Mouse (Mus musculus): ENCODE data around the gene Parm1. TPM values are rescaled to one million over a fixed set of nuclear protein-coding genes. Genes with fewer than 3 reads are reported as not detected.

The Parm1 gene
- polyA plus RNA-seq, 1 experiment from 2014 or later, result 8.0 TPM

DNA sequence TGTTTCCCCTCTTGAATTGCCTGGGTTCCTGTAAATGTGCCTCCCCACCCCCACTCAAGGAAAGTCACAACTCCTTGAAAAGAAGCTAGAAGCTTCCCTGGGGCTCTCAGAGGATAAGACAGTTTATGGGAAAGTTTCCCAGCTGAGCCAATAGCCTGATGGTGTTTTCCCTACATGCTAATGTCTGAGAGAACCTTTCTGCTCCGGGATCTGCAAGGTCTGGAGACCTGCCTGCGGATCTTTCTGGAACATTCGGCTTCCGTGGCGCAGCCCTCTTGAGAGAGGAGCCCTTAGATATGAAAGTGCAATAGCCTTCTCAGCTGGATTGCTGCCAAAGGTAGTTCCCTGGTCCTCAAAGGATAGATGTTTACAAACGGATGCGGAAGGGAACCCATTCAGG lies 1.5 kb downstream of the Parm1 start:
- H3K9ac ChIP-seq, result no peak overlapping the region
- peaks cover 14% of the 10 kb centered on the region for H3K4me1 ChIP-seq
- H3K4me2 ChIP-seq (replicated peaks), result peak overlapping the region; percentile 94
- no peaks in the 10 kb centered on the region for H3K9me3 ChIP-seq (replicated peaks)
- 24% methylated on average over 7 of the region's 7 CpGs for WGBS
- H3K27me3 ChIP-seq, result peaks cover 10% of the 10 kb centered on the region
- H3K27ac ChIP-seq, result no peak overlapping the region
- H3K36me3 ChIP-seq, result no peaks in the 10 kb centered on the region
- H3K4me3 ChIP-seq, result peak overlapping the region; percentile 48
- ATAC-seq (ENCODE audit: low FRiP score), result no peak

DNA sequence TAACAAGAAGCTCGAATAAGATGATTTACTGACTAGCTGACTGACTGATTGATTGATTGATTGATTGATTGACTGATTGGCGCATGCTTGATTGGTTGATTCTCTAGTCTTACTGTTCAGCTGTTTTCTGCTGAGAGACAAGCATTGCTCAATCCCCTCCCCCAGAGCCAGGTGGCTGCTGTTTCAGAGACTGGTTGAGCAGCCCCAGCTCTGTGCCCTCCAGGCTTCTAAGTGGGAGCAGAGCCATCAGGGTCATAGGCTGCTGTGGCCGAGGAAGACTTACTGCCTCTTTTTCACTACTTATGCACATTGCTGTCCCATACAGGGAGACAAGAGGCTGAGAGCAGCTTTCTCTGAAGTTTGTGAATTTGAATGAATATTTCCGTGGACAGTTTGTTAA lies 2.1 kb downstream of the Parm1 start:
- Histone ChIP-seq H3K4me3 (no peak overlapping the region), H3K9me3 (replicated peaks) (no peaks in the 10 kb centered on the region), H3K9ac (no peak overlapping the region), H3K27me3 (peaks cover 10% of the 10 kb centered on the region), H3K27ac (no peak overlapping the region), H3K4me2 (replicated peaks) (no peak overlapping the region), H3K36me3 (no peaks in the 10 kb centered on the region), H3K4me1 (peaks cover 14% of the 10 kb centered on the region)
- WGBS, result 47% methylated on average over 4 of the region's 4 CpGs
- no peak for ATAC-seq (ENCODE audit: low FRiP score)

DNA sequence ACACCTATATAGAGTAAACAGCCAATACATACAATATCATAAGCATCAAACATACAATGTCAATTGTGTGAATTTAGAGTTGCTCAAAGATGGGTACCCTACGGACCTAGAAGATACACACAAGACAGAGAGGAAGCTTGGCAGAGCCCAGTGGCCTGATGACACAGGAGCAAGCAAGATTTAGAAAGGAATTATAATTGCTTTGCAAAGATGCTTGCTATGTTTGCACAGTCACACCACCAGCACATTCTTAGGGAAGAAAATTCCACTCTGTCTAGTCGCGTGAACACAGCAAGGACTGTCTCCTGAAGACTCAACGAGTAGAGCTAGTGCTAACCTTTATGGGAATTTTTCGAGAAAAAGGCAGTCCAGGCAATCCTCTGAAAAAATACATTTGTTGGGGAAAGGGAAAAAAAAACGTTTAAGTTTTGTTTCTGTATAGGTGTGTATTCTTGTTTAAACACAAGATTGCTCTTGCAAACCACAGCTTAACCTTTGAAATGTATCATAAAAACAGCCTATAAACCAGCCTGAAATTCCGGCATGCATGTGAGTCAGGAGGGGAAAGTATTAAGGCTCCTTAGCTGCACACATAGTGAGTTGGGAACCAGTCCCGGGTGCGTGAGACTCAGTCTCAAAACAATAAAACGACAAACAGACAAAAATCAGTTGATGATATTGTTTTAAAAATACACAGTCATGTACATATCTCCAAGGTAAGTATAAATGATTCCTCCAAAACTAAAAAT lies 15.5 kb downstream of the Parm1 start:
- Histone ChIP-seq H3K4me3 (no peak overlapping the region), H3K36me3 (no peaks in the 10 kb centered on the region), H3K4me1 (no peaks in the 10 kb centered on the region), H3K27me3 (no peaks in the 10 kb centered on the region), H3K4me2 (replicated peaks) (no peak overlapping the region), H3K9me3 (replicated peaks) (no peaks in the 10 kb centered on the region), H3K9ac (no peak overlapping the region), H3K27ac (no peak overlapping the region)
- WGBS, result 84% methylated on average over 10 of the region's 10 CpGs
- ATAC-seq (ENCODE audit: low FRiP score), result no peak

DNA sequence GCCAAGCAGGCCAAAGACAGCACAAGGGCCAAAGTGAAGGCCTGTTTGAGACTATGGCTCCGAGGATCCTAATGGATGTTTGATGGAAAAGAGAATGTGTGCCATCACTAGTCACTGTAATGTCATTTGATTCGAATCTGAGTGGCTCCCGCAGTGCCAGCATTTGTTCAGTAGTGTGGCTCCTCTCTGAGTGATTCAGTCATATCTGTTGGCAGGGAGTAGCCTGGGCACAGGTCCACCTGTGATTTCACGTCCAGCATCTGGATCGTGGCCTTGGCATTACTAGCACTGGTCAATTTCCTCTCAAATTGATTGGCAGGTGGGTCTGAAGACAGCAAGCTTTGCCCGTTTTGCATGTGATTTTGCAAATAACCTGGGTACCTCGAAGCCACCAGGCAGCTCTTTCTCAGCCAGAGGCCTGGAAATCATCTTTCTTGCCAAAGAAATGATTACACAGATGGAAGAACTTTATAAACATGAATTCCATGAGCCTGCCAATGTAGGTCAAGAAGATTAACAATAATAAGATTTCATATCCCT lies 41.7 kb downstream of the Parm1 start:
- WGBS, result 86% methylated on average over 7 of the region's 7 CpGs
- no peak for ATAC-seq (ENCODE audit: low FRiP score)
- no peaks in the 10 kb centered on the region for H3K27me3 ChIP-seq
- H3K4me2 ChIP-seq (replicated peaks), result no peak overlapping the region
- no peak overlapping the region for H3K9ac ChIP-seq
- no peaks in the 10 kb centered on the region; the same call in 1 of the 2 replicates for H3K9me3 ChIP-seq (replicated peaks)
- no peaks in the 10 kb centered on the region for H3K36me3 ChIP-seq
- no peaks in the 10 kb centered on the region for H3K4me1 ChIP-seq
- H3K4me3 ChIP-seq, result no peak overlapping the region
- no peak overlapping the region for H3K27ac ChIP-seq

DNA sequence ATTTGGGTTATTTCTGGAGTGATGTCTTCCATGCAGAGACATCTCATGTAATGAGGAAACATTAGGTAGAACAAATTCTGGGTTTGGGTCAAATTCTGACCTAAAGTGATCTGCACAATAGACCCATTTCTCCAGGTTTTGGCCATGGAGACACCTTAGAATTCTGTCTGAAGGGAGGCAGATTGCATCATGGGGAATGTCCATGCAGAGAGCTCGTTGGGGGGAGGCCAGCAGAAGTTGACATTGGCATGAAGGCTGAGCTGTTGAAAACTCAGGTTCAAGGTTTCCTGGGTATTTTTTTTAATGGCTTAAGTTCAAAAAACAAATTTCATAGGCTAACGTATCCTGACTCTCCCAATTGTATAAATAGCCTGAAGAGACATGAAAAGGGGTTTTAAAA lies 42.3 kb downstream of the Parm1 start:
- H3K36me3 ChIP-seq, result no peaks in the 10 kb centered on the region
- no peak overlapping the region for H3K4me2 ChIP-seq (replicated peaks)
- H3K27me3 ChIP-seq, result no peaks in the 10 kb centered on the region
- no peak overlapping the region for H3K4me3 ChIP-seq
- no peak for ATAC-seq (ENCODE audit: low FRiP score)
- H3K27ac ChIP-seq, result no peak overlapping the region
- H3K9me3 ChIP-seq (replicated peaks), result no peaks in the 10 kb centered on the region; the same call in 1 of the 2 replicates
- 77% methylated on average over 2 of the region's 2 CpGs for WGBS
- H3K4me1 ChIP-seq, result no peaks in the 10 kb centered on the region
- H3K9ac ChIP-seq, result no peak overlapping the region

DNA sequence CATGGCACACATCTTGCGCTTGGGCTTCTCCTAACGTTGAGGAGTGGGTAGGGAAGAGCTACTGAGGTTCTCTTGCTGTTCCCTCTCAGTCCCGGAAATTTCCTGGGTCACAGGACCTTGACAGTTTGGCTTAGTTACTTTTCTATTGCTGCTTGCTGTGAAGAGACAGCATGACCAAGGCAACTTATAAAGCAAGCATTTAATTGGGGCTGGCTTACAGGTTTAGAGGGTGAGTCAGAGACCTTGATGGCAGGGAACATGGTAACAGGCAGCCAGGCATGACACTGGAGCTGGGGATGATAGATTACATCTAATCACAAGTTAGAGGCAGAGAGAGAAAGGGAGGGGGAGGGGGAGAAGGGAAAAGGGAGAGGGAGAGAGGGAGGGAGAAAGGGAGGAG lies 44.0 kb downstream of the Parm1 start:
- no peak overlapping the region for H3K27ac ChIP-seq
- H3K36me3 ChIP-seq, result no peaks in the 10 kb centered on the region
- ATAC-seq (ENCODE audit: low FRiP score), result no peak
- no peak overlapping the region for H3K4me2 ChIP-seq (replicated peaks)
- H3K9ac ChIP-seq, result no peak overlapping the region
- no peaks in the 10 kb centered on the region for H3K4me1 ChIP-seq
- H3K9me3 ChIP-seq (replicated peaks), result no peaks in the 10 kb centered on the region; the same call in 1 of the 2 replicates
- 83% methylated on average over 3 of the region's 3 CpGs for WGBS
- H3K27me3 ChIP-seq, result no peaks in the 10 kb centered on the region
- H3K4me3 ChIP-seq, result no peak overlapping the region

DNA sequence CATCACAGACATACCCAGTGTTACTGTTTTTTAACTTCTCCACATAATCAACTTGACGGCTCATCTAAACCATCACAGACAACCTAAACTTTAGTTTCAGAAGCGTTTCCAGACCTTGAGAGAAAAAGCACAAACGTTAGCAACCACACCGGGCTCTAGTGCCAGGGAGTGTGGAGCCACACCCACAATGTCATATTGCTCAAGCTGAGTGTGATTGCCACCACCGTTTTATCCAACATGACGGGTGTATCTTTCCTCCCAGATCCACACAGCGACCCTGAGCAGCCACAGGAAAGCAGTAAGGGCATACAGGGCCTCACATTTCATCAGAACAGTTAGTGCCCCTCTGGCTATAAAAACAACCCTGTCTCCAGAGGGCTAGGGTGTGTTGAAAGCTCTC lies 45.1 kb downstream of the Parm1 start:
- Histone ChIP-seq H3K4me3 (no peak overlapping the region), H3K4me1 (no peaks in the 10 kb centered on the region), H3K4me2 (replicated peaks) (no peak overlapping the region), H3K27ac (no peak overlapping the region), H3K27me3 (no peaks in the 10 kb centered on the region), H3K9me3 (replicated peaks) (no peaks in the 10 kb centered on the region; the same call in 1 of the 2 replicates), H3K9ac (no peak overlapping the region), H3K36me3 (no peaks in the 10 kb centered on the region)
- ATAC-seq (ENCODE audit: low FRiP score), result no peak
- WGBS, result 73% methylated on average over 7 of the region's 7 CpGs

DNA sequence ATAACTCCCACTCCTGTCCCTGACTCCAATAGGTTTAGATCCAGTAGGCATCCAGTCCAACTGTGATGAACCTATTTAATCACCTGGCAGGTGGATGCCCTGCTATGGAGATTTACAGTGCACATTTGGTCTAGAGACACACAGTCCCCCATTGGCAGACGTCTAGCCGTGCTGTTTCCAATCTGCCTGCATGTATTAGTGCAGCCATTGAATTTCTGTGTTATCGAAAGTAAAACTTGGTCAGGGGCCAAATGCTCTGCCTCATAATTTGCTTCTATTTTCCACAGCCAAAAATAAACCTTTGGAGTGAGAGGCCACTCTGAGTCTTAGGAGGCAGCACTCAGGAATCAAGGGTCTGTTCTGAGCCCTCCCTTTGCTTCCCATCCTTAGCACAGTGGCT lies 46.6 kb downstream of the Parm1 start:
- Histone ChIP-seq H3K27ac (no peak overlapping the region), H3K9ac (no peak overlapping the region), H3K4me3 (no peak overlapping the region), H3K9me3 (replicated peaks) (no peaks in the 10 kb centered on the region; the same call in 1 of the 2 replicates), H3K36me3 (no peaks in the 10 kb centered on the region), H3K27me3 (no peaks in the 10 kb centered on the region), H3K4me2 (replicated peaks) (no peak overlapping the region), H3K4me1 (no peaks in the 10 kb centered on the region)
- WGBS, result 84% methylated on average over 3 of the region's 3 CpGs
- no peak for ATAC-seq (ENCODE audit: low FRiP score)

DNA sequence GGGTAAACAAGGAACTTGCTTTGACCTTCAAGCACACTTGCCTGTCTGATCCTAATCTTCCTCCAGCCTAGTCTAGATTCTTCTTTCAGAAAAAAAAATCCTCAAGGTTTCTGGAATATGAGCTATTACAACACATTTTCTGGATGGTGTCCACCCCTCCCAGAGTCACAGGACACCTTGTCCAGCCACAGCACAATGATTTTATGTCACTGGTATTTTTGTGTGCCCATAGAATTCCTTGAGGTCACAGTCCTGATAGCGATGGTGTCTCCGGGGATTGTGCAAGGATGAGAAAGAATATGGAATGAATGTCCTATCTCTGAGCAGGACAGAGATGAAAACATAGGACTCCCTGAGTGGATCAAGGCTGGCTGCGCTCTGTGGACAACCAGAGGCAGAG lies 48.0 kb downstream of the Parm1 start:
- 94% methylated on average over 3 of the region's 3 CpGs for WGBS
- no peak for ATAC-seq (ENCODE audit: low FRiP score)
- no peak overlapping the region for H3K27ac ChIP-seq

DNA sequence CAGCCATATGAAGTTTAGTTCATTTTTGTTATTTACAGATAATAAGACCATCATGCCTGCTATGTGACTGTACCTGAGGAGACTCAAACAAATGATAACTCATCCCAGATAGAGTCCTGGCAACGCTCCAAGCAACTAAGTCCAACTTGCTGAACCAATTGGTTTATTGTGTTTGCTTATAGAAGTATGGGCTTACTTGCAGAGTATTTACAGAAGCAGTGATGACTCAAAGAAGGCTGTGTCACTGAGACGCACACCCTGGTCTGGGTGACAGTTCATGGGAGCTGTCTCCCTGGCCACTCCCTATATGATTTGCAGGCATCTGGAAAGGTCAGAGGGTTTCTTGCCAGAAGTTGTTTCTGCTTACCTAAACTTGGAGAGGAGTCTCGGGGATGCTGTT lies 49.2 kb downstream of the Parm1 start:
- H3K9ac ChIP-seq, result no peak overlapping the region
- H3K4me1 ChIP-seq, result no peaks in the 10 kb centered on the region
- H3K36me3 ChIP-seq, result no peaks in the 10 kb centered on the region
- no peak overlapping the region for H3K4me2 ChIP-seq (replicated peaks)
- WGBS, result 70% methylated on average over 3 of the region's 3 CpGs
- no peak overlapping the region for H3K4me3 ChIP-seq
- H3K9me3 ChIP-seq (replicated peaks), result no peaks in the 10 kb centered on the region; the same call in 1 of the 2 replicates
- no peak for ATAC-seq (ENCODE audit: low FRiP score)
- no peaks in the 10 kb centered on the region for H3K27me3 ChIP-seq
- no peak overlapping the region for H3K27ac ChIP-seq

More for the DNA sequence above, 48.0 kb downstream of the Parm1 start:
- H3K9me3 ChIP-seq (replicated peaks), result no peaks in the 10 kb centered on the region; the same call in 1 of the 2 replicates
- no peaks in the 10 kb centered on the region for H3K36me3 ChIP-seq
- no peak overlapping the region for H3K9ac ChIP-seq
- no peak overlapping the region for H3K4me3 ChIP-seq
- no peak overlapping the region for H3K4me2 ChIP-seq (replicated peaks)
- no peaks in the 10 kb centered on the region for H3K27me3 ChIP-seq
- no peaks in the 10 kb centered on the region for H3K4me1 ChIP-seq

DNA sequence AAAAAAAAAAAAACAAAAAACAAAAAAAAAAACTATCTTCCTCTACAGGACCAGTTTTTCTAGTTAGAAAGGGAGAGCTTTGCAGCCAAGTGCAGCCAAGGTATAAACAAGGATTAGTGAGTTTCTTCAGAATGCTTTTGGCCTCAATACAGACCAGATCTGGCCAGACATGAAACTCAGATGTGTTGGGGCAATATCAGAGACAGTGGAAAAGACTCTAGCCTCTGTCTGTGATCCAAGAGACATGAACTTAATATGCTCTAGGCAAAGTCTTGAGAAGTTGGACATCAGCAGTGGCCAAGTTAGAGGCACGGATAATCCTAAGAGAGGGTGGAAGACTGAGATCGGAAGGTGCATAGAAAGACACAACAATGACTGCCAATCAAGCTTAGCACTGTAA lies 56.8 kb downstream of the Parm1 start:
- Histone ChIP-seq H3K9ac (no peak overlapping the region), H3K36me3 (no peaks in the 10 kb centered on the region), H3K27me3 (no peaks in the 10 kb centered on the region), H3K4me2 (replicated peaks) (no peak overlapping the region), H3K9me3 (replicated peaks) (no peaks in the 10 kb centered on the region), H3K4me1 (no peaks in the 10 kb centered on the region), H3K27ac (no peak overlapping the region), H3K4me3 (no peak overlapping the region)
- WGBS, result 80% methylated on average over 2 of the region's 2 CpGs
- no peak for ATAC-seq (ENCODE audit: low FRiP score)

DNA sequence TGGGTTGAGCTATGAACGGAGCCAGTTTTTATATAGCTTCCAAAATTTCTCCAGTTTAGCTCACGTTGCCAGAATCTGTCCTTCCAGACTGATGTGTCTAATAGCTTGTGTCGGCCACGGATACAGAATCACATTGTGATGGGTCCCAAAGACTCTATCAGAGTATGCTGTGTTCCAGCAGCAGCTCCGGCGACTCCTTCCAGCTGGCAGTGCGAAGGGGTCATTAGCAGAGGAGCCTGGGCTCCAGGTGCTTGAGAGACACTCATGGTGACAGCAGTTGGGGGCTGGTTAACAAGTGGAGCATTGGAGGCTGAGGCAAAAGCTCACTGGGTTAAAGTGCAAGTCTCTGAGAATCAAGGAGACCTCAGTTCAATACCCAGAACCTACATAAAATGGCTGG lies 61.5 kb downstream of the Parm1 start:
- no peaks in the 10 kb centered on the region for H3K27me3 ChIP-seq

DNA sequence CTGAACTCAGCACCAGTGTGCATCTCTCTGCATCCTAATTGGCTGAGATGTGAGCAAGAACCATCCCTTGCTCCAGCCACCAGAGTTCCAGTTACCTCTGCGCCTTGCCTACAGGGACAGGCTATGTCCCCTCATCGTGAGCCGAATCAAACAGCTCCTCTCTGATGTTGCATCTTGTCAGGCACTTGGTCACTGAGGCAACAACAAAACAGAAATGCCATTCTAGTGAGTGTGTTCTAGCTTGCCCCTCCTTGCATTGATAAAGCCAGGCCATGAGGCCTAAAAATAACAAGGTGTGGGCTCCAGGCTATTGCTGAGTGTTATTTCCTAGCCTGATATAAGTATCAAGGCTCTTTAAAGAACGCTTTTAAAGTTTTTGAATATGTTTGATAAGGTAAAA lies 64.4 kb downstream of the Parm1 start:
- Histone ChIP-seq H3K9me3 (replicated peaks) (no peaks in the 10 kb centered on the region), H3K27me3 (no peaks in the 10 kb centered on the region), H3K27ac (no peak overlapping the region), H3K4me3 (no peak overlapping the region), H3K9ac (no peak overlapping the region), H3K4me1 (no peaks in the 10 kb centered on the region), H3K36me3 (no peaks in the 10 kb centered on the region), H3K4me2 (replicated peaks) (no peak overlapping the region)
- WGBS, result 90% methylated on average over 4 of the region's 4 CpGs
- no peak for ATAC-seq (ENCODE audit: low FRiP score)

More for the DNA sequence above, 61.5 kb downstream of the Parm1 start:
- no peaks in the 10 kb centered on the region for H3K9me3 ChIP-seq (replicated peaks)
- H3K4me3 ChIP-seq, result no peak overlapping the region
- no peak overlapping the region for H3K9ac ChIP-seq
- no peaks in the 10 kb centered on the region for H3K36me3 ChIP-seq
- no peak for ATAC-seq (ENCODE audit: low FRiP score)
- H3K27ac ChIP-seq, result no peak overlapping the region
- no peaks in the 10 kb centered on the region for H3K4me1 ChIP-seq
- H3K4me2 ChIP-seq (replicated peaks), result no peak overlapping the region
- WGBS, result 83% methylated on average over 7 of the region's 7 CpGs

All from hindbrain, embryonic 12.5 days (tissue).